ENCODE assay signal across 14 mouse cellular contexts in genomic region chr12:80598236-80598635, GRCm38 (mm10). TPM values are rescaled to one million over a fixed set of nuclear protein-coding genes. Genes with fewer than 3 reads are reported as not detected.
DNase-seq lines count a peak whose midpoint lies in the region; ATAC-seq lines count a peak whose summit lies in the region.
"Had no signal": no experiment of that assay in that cellular context is flagged by ENCODE, and none has a peak within 500 bp of the region (broad histone marks: within the 10 kb centered on the region; RNA-seq: fewer than 3 reads in every experiment).

No protein-coding gene starts in this region.

- H3K4me1 ChIP-seq in kidney, embryonic 15.5 days: peaks cover 30% of the 10 kb centered on the region
- H3K4me1 ChIP-seq in midbrain, embryonic 13.5 days (replicated peaks): no peaks in the 10 kb centered on the region

- no peak for DNase-seq in kidney, adult 18-20 months
- DNase-seq in ZHBTc4 (ENCODE audit: low read depth, low spot score): peak; percentile 19
- DNase-seq in embryo, embryonic 11 days: peak; percentile 27
- no peak for DNase-seq in cerebellum, adult 11 months
- DNase-seq in cerebellum, postnatal 10 days: no peak
- DNase-seq: kidney, adult 9 months; liver; thymus, postnatal 25 days had no signal

- no peaks in the 10 kb centered on the region for H3K9me3 ChIP-seq in kidney, embryonic 15.5 days (replicated peaks)
- no peaks in the 10 kb centered on the region for H3K9me3 ChIP-seq in midbrain, embryonic 13.5 days

- H3K27me3 ChIP-seq in kidney, embryonic 15.5 days: no peaks in the 10 kb centered on the region
- no peaks in the 10 kb centered on the region for H3K27me3 ChIP-seq in midbrain, embryonic 13.5 days

- peak overlapping the region; percentile 43; the same call in 1 of the 2 replicates for H3K27ac ChIP-seq in kidney, embryonic 15.5 days
- H3K27ac ChIP-seq in midbrain, embryonic 13.5 days: peak overlapping the region; percentile 40
- H3K27ac ChIP-seq: macrophage had no signal

- no peak overlapping the region for H3K9ac ChIP-seq in kidney, embryonic 15.5 days
- no peak overlapping the region for H3K9ac ChIP-seq in midbrain, embryonic 13.5 days (replicated peaks)

- no peak overlapping the region for H3K4me2 ChIP-seq in kidney, embryonic 15.5 days
- no peak overlapping the region for H3K4me2 ChIP-seq in midbrain, embryonic 13.5 days (replicated peaks)

- H3K4me3 ChIP-seq in kidney, embryonic 15.5 days (replicated peaks): no peak overlapping the region
- H3K4me3 ChIP-seq in midbrain, embryonic 13.5 days (replicated peaks): no peak overlapping the region
- H3K4me3 ChIP-seq: erythroblast, embryonic 14.5 days; myocyte had no signal

- H3K36me3 ChIP-seq in kidney, embryonic 15.5 days: no peaks in the 10 kb centered on the region
- H3K36me3 ChIP-seq in midbrain, embryonic 13.5 days: peaks cover 59% of the 10 kb centered on the region

- no peak for ATAC-seq in kidney, embryonic 15.5 days (replicated peaks; ENCODE audit: low FRiP score)
- ATAC-seq in midbrain, embryonic 13.5 days: no peak
- ATAC-seq in CD4-positive, CD25-positive, alpha-beta regulatory T cell, adult 4 months: no peak

- WGBS in kidney, embryonic 15.5 days: 25% methylated on average over 7 of the region's 7 CpGs
- 31% methylated on average over 7 of the region's 7 CpGs for WGBS in midbrain, embryonic 13.5 days

RNA-seq across cellular contexts. Expression of gene Slc39a9, which starts 45.4 kb away (rescaled TPM):
- polyA plus RNA-seq in kidney, embryonic 15.5 days (2015; fragmentation: Nextera tagmentation; extraction: Ambion mirVana): 28.7 and 29.0 TPM in 2 replicates
- polyA plus RNA-seq in midbrain, embryonic 13.5 days (2015; fragmentation: Nextera tagmentation; extraction: Ambion mirVana): 26.1 and 27.5 TPM in 2 replicates
- polyA plus RNA-seq in CD4-positive, CD25-positive, alpha-beta regulatory T cell, adult 4 months (2017; shearing (Covaris generic)): 10 to 100 TPM; 20.6 to 32.1 TPM

RNA-seq across cellular contexts. Expression of gene Erh, which starts 45.9 kb away (rescaled TPM):
- 312 and 331 TPM in 2 replicates for polyA plus RNA-seq in kidney, embryonic 15.5 days (2015; fragmentation: Nextera tagmentation; extraction: Ambion mirVana)
- polyA plus RNA-seq in midbrain, embryonic 13.5 days (2015; fragmentation: Nextera tagmentation; extraction: Ambion mirVana): 367 and 391 TPM in 2 replicates
- 100 to 1,000 TPM; 129 to 141 TPM for polyA plus RNA-seq in CD4-positive, CD25-positive, alpha-beta regulatory T cell, adult 4 months (2017; shearing (Covaris generic))

Comparison
In these comparisons a context has a peak if more than half of its experiments do, and no peak if none do; other contexts are left out.
1. DNase-seq: peak in ZHBTc4 (single experiment) and embryo, embryonic 11 days (single experiment); none in kidney, adult 18-20 months (single experiment), cerebellum, adult 11 months (single experiment) and cerebellum, postnatal 10 days (0 of 2).